Mouse (Mus musculus): ENCODE data around the gene Nckipsd. TPM values are rescaled to one million over a fixed set of nuclear protein-coding genes. Genes with fewer than 3 reads are reported as not detected.
A peak's percentile ranks its signal among the peaks of the same experiment; 100 is the strongest.

The Nckipsd gene
- total RNA-seq, 2 experiments from 2014 or later = 4.4 TPM

DNA sequence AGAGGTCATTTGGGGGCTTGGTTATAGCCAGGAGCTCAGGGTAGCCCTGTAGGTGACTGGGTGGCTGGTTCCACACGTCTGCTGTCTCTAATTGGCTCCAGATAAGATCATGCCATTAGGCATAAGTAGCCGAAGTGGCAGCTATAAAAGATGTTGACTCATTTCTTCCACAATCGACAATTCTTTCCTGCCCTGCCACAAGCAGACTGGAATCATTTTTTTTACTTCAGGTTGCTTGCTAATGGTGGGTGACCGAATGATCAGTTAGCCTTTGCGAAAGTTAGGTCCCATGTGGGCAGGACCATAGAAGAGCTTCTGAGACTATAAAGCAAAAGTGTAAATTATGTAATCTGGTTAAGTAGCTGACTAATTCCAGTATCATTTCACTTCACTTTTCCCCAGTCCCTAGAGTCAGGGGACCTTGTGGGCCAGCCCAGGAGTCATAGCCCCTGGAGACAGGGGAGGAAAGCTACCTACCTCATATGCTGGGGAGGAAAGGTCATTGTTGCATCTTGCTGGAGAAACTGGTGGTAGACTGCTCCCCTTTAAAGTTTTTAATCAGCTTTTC lies 9.6 kb upstream of the Nckipsd start:
- DNase-seq (ENCODE audit: low spot score) = no peak

DNA sequence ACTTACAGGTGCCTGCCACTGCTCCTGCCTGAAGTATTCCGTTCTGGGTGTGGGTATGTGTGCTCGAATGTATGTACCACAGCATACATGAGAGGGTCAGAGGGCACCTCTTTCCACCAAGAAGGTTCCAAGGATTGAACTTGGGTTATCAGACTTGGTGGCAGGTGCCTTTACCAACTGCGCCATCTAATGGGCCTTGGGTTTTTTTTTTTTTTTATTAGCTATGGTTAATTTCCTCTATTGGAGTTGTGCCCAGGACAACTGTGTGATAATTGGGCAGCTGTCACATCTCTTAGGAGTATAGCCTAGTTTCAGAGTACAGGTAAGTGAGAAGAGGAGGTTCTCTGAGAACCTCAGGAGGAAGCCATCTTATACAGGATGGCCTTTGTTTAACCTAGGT lies 8.6 kb upstream of the Nckipsd start:
- no peak for DNase-seq (ENCODE audit: low spot score)

- DNase-seq (ENCODE audit: low spot score) = no peak
Observed at GRCm38 (mm10) chr9:108805768-108806167, 2.4 kb upstream of the Nckipsd start.

DNA sequence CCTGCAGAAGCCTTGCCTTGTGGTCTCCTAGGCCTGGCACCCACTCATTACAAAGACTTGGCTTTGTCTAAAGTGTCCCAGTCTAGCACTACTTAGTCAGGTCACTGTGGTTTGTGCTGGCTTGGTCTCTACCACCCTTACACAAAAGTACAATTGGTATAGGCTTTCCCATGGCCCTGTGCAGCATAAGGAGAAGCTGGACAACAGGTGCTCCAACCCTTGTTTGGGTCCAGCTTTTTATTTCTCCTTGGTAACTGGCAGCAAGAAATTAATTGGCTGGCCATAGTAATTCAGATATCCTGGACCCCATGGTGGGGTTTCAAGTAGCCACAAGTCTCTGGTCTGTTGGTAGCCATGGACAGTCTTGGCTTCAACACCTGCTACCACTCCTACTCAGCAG lies 1.8 kb upstream of the Nckipsd start:
- no peak for DNase-seq (ENCODE audit: low spot score)

DNA sequence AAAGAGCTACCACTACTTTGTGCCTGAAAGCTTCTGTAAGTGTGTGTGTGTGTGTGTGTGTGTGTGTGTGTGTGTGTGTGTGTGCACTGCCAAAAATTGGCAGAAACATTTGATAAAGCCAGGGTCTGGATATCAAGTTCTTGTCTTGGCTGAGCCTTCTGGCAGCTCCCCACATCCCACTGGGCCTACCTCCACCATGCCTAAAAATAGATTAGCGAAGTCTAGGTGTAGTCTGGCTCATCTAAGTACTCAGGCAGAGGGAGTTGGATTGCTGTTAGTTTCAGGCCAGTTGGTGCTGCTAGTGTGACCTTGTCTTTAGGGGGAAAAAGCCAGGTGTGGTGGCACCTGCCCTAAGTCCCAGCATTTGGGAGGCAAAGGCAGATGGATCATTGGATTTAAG lies 1.3 kb upstream of the Nckipsd start:
- DNase-seq (ENCODE audit: low spot score) = peak; percentile 77

DNA sequence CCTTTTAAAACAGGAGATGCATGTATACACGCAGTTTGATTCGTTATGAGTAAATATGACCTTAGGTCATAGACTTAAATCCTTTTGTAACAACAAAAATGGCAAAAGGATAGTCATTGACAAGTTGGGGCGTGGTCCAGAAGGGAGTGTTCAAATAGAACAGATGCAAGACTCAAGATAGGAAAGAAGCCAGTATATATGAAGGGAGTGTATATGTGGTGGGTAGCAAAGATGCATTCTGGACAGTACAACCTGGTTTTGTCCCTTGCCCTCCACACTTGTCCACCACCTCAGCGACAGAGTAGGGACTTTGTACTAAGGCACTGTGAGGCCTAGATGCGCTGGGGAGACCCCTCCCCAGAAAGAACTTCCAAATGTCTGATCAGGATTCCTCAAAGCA lies 494 bp upstream of the Nckipsd start:
- DNase-seq (ENCODE audit: low spot score) = no peak

GRCm38 (mm10) chr9:108809188-108809587 lies 1.0 kb downstream of the Nckipsd start:
- DNase-seq (ENCODE audit: low spot score) = no peak

DNA sequence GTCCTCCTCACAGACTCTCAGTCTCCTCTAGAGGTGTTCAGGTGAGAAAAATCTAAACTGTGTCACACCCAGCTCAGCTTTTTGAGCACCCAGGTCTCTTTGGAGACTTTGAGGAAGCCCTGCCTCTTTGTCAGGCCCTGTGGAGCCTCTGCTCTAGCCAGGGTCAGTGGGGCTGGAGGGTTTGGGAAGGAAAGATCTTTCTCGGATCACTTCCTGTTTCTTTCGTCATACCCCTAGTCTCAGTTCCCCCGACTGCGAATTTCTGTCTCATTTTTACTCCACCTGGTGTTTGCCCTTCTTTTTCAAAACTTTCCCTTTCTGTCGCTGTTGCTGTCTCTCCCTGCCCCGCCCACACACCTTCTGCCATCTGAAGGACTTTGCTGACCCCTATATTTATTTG lies 1.6 kb downstream of the Nckipsd start:
- DNase-seq (ENCODE audit: low spot score) = no peak

GRCm38 (mm10) chr9:108810516-108810915 lies 2.3 kb downstream of the Nckipsd start:
- DNase-seq (ENCODE audit: low spot score) = no peak

- no peak for DNase-seq (ENCODE audit: low spot score)
Observed at GRCm38 (mm10) chr9:108815557-108815956, 7.4 kb downstream of the Nckipsd start.

DNA sequence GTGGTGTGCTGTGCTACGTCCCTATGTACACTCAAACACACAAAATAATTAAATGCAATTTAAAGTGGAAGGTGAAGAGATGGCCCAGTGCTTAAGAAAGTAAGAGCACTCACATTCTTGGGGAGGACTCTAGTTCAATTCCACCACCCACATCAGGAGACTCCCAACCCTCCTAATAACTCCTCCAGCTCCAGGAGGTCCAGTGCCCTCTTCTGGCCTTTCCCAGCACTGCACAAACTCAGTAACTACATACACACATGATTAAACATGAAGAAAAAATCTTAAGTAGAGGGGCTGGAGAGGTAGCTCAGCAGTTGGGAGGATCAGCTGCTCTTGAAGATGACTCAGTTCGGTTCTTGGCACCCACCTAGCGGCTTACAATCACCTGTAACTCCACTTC lies 11.3 kb downstream of the Nckipsd start:
- DNase-seq (ENCODE audit: low spot score) = no peak

DNA sequence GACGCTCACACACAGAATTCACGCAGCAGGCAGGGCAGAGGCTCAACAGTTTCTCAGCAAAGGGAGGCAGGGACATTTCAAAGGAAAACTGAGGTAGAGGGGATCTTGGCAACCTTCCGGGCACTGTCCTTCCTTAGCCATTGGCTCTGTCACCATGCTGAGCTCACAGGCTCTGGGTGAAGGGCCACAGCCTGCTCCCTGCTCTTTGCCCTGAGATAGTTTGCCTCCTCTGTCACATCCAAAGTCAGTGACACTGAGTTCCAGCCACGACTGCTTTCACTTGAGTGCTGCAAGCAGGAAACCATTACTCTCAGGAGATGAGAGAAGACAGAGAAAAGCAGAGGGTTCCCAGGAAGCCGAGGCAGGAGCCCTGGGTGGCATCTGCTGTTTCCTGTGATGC lies 11.9 kb downstream of the Nckipsd start:
- DNase-seq (ENCODE audit: low spot score) = no peak

DNA sequence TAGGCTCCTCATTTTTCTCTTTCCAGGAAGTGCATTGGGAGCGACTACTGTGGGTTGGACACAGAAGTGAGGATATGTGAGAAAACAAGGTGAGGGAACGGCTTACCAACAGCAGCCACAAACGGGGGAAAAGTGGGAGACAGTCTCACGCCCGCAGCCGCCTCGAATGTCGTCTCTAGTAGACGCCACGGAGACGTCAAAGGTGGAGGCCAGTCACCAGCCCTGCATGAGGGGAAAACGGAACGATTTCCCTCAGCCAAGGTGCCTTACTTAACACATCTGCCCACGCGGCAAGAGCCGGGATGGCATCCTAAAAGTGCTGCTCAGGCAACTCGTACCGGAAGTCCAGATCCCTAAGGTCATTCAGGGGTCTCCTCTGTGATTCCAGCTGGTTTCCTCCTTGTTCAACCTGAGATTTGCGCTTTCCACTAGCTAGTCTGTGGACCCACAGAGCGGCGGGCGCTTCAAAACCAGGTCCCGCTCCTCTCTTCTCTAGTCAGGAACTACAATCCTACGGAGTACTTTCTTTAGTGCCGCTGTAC lies 16.0 kb downstream of the Nckipsd start:
- DNase-seq (ENCODE audit: low spot score) = no peak

GRCm38 (mm10) chr9:108824755-108825413 lies 16.7 kb downstream of the Nckipsd start:
- DNase-seq (ENCODE audit: low spot score) = no peak

GRCm38 (mm10) chr9:108825820-108826699 lies 17.9 kb downstream of the Nckipsd start, which contains the start of gene Celsr3:
TSS of gene Celsr3 (plus strand) at chr9:108826320.
- DNase-seq (ENCODE audit: low spot score) = no peak

DNA sequence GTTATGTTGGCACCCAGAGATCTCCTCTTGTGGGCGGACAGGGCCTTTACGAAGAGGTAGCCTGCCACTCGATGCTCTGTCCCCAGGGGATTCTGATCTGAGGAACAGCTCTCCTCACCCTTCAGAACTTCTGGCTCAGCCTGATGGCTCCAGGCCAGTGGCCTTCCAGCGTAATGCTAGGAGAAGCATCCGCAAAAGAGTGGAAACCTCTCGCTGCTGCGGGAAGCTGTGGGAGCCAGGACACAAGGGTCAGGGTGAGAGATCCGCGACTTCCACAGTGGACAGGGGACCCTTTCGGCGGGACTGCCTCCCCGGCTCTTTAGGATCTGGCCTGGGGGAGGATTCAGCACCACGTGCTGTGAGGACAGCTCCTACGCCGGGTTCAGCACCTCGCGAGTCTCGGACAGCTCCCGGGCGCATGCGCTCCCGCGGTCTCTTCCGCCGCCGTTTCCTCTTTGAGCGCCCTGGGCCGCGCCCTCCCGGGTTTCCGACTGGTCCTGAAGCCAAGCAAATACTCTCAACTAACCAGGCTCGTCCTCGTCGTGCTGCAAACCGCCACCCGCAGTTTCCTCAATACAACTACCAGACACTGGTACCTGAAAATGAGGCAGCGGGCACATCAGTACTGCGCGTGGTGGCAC lies 18.7 kb downstream of the Nckipsd start:
- peak; percentile 64 for DNase-seq (ENCODE audit: low spot score)

DNA sequence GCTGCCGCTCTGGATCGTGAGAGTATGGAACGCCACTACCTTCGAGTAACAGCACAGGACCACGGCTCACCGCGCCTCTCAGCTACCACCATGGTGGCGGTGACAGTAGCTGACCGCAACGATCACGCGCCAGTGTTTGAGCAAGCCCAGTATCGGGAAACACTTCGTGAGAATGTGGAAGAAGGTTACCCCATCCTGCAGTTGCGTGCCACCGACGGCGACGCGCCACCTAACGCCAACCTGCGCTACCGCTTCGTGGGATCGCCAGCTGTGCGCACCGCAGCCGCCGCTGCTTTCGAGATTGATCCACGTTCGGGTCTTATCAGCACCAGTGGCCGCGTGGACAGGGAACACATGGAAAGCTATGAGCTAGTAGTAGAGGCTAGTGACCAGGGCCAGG lies 19.3 kb downstream of the Nckipsd start:
- DNase-seq (ENCODE audit: low spot score) = no peak

- no peak for DNase-seq (ENCODE audit: low spot score)
Observed at GRCm38 (mm10) chr9:108827906-108828305, 19.7 kb downstream of the Nckipsd start.

DNA sequence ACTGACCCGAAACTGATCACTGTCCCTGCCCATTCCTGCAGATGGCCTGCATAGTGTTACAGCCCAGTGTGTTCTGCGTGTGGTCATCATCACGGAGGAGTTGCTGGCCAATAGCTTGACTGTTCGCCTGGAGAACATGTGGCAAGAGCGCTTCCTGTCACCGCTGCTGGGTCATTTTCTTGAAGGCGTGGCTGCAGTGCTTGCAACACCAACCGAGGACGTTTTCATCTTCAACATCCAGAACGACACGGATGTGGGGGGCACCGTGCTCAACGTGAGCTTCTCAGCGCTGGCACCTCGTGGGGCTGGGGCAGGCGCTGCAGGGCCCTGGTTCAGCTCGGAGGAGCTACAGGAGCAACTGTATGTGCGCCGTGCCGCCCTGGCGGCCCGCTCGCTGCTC lies 23.5 kb downstream of the Nckipsd start:
- no peak for DNase-seq (ENCODE audit: low spot score)

DNA sequence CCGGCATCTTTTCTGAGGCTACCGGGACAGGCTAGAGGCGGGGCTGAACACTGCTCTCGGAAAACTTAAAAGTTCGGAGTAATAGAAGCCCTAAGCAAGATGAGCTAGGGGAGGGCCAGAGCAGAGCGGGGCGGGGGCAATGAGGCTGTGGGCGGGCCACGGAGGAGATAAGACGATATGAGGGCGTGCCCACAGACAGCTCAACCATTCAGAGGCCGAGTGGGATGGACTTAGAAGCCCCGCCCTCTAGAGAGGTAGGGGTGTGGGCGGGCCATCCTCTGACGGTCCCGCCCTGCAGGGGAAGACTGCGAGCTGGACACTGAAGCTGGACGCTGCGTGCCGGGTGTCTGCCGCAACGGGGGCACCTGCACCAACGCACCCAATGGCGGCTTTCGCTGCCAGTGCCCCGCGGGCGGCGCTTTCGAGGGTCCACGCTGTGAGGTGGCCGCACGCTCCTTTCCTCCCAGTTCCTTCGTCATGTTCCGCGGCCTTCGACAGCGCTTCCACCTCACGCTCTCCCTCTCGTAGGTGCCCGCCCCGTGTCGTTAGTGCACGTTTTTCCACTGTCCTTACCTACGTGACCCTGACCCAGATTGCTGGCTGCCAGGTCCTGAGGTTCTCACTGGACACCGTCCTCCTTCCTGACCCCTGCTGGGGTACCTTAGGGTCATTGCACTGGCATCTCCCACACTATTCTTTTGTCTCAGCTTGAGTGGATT lies 24.4 kb downstream of the Nckipsd start:
- DNase-seq (ENCODE audit: low spot score) = peak; percentile 93

DNA sequence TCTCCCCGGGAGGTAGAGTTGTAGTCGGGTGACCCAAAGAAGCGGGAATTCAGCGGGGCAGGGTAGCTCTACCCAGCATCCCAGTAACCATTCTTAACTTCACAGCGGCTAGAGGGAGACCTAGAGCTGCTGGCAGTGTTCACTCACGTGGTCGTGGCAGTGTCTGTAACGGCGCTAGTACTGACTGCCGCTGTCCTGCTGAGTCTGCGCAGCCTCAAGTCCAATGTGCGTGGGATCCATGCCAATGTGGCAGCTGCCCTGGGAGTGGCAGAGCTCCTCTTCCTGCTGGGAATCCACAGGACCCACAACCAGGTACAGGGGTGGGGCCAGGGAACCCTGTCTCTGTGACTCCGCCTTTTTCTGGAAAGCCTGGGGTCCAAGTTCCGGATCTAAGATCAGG lies 34.8 kb downstream of the Nckipsd start:
- DNase-seq (ENCODE audit: low spot score) = peak; percentile 66
